Mouse (Mus musculus): ENCODE results near the gene Cep85l. TPM values are rescaled to one million over a fixed set of nuclear protein-coding genes. Genes with fewer than 3 reads are reported as not detected.
A peak's percentile ranks its signal among the peaks of the same experiment; 100 is the strongest.

The Cep85l gene
- polyA plus RNA-seq, 1 experiment from 2014 or later = 8.8 TPM

GRCm38 (mm10) chr10:53388227-53388920 lies 8.6 kb upstream of the Cep85l start:
- Histone ChIP-seq H3K36me3 (no peaks in the 10 kb centered on the region), H3K4me1 (no peaks in the 10 kb centered on the region), H3K4me2 (no peak overlapping the region), H3K27ac (no peak overlapping the region), H3K9me3 (no peaks in the 10 kb centered on the region), H3K27me3 (no peaks in the 10 kb centered on the region), H3K9ac (no peak overlapping the region), H3K4me3 (no peak overlapping the region)
- 0 out of 2 replicates have a peak, but pooled peaks have one; percentile 42 for ATAC-seq (ENCODE audit: borderline replicate concordance, extremely low read depth, low FRiP score, low TSS enrichment)
- WGBS = 61% methylated on average over 6 of the region's 6 CpGs

DNA sequence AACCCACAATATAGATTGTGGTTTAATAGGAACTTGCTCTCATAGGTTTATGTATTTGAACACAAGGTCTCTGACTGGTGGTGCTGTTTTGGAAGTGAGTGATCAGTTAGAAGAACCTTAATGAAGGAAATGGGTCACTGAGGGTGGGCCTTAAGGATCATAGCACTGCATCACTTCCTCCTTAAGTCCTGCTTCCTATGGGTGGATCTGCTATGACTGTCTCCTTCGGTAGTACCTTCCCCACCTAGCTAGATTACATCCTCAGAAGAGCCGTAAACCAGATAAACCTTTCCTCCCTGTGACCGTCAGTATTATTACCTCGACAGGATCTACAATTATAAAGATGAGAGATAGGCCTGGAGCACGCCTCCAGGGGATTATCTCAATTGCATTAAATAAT lies 5.7 kb upstream of the Cep85l start:
- no peak overlapping the region for H3K27ac ChIP-seq
- H3K9ac ChIP-seq = no peak overlapping the region
- 68% methylated on average over 5 of the region's 5 CpGs for WGBS
- no peak overlapping the region for H3K4me2 ChIP-seq
- H3K4me1 ChIP-seq = no peaks in the 10 kb centered on the region
- no peaks in the 10 kb centered on the region for H3K36me3 ChIP-seq
- no peaks in the 10 kb centered on the region for H3K27me3 ChIP-seq
- ATAC-seq (ENCODE audit: borderline replicate concordance, extremely low read depth, low FRiP score, low TSS enrichment) = no peak
- H3K9me3 ChIP-seq = no peaks in the 10 kb centered on the region
- no peak overlapping the region for H3K4me3 ChIP-seq

DNA sequence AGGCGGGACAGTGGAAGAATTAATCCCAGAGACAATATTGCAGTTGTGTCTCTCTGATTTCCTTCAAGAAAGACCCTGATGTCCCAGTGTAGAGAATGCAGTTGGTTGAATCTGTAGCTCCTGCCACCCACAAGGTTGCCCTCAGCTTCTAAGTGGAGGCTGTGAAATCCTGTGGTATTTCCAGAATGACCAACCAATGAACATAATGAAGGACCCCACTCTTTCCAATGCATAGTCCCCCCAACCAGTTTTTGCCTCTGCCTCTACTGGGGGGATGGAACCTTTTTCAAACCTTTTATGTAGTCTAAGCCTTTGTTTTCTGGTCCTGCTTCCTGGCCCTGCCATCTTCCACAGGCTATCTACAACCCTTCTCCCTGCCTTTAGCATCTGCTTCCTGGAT lies 5.1 kb upstream of the Cep85l start:
- H3K9ac ChIP-seq = no peak overlapping the region
- H3K27ac ChIP-seq = no peak overlapping the region
- no peak overlapping the region for H3K4me3 ChIP-seq
- H3K27me3 ChIP-seq = no peaks in the 10 kb centered on the region
- H3K36me3 ChIP-seq = no peaks in the 10 kb centered on the region
- 90% methylated on average over 1 of the region's 1 CpGs for WGBS
- H3K4me2 ChIP-seq = no peak overlapping the region
- H3K4me1 ChIP-seq = peaks cover 4% of the 10 kb centered on the region; the same call in 1 of the 2 replicates
- no peaks in the 10 kb centered on the region for H3K9me3 ChIP-seq
- no peak for ATAC-seq (ENCODE audit: borderline replicate concordance, extremely low read depth, low FRiP score, low TSS enrichment)

GRCm38 (mm10) chr10:53382696-53383365 lies 3.1 kb upstream of the Cep85l start:
- Histone ChIP-seq H3K9me3 (no peaks in the 10 kb centered on the region), H3K36me3 (no peaks in the 10 kb centered on the region), H3K27me3 (no peaks in the 10 kb centered on the region), H3K4me3 (no peak overlapping the region), H3K4me1 (peaks cover 7% of the 10 kb centered on the region; the same call in 1 of the 2 replicates), H3K9ac (no peak overlapping the region), H3K27ac (no peak overlapping the region), H3K4me2 (no peak overlapping the region)
- no peak for ATAC-seq (ENCODE audit: borderline replicate concordance, extremely low read depth, low FRiP score, low TSS enrichment)
- WGBS = 48% methylated on average over 7 of the region's 7 CpGs

DNA sequence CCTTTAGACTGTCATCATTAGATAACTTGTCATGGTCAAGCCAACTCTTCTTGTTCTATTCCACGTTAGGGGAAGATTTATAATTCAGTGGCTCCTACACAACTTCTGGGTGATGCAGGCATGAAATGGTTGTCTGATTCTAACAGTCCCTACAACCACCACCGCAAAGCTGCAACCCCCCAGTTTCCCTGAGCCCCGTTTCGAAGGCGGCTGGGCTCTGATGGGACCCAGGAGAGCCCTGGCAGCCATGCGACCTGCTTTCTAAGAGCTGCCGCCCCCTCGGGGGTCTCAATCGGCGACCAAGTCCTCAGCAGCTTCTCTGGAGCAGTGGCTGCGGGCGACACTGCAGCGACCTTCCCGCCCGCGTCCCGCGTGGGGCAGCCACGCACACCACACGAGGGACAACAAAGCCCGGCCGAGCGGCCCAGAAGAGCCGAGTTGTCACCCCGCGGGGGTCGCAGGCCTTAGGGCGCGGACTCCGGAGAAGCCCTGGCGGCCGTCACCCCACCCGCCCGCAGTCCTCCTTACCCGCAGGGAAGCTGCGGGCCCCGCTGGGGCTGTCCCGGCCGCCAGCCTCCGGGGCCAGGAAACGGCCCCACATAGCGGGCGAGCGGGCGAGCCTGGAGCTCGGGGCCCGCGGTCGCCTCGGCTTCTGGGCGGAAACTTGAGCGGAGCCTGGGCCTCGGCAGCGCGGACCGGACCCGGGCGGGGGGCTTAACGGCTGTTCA lies 602 bp downstream of the Cep85l start:
- H3K4me3 ChIP-seq = peak overlapping the region; percentile 93
- peaks cover 18% of the 10 kb centered on the region; the same call in 1 of the 2 replicates for H3K4me1 ChIP-seq
- no peaks in the 10 kb centered on the region for H3K9me3 ChIP-seq
- H3K4me2 ChIP-seq = peak overlapping the region; percentile 66
- H3K36me3 ChIP-seq = no peaks in the 10 kb centered on the region
- ATAC-seq (ENCODE audit: borderline replicate concordance, extremely low read depth, low FRiP score, low TSS enrichment) = peak; percentile 90
- H3K9ac ChIP-seq = peak overlapping the region; percentile 97
- H3K27me3 ChIP-seq = no peaks in the 10 kb centered on the region
- under 1% methylated on average over 54 of the region's 59 CpGs for WGBS
- H3K27ac ChIP-seq = peak overlapping the region; percentile 98

DNA sequence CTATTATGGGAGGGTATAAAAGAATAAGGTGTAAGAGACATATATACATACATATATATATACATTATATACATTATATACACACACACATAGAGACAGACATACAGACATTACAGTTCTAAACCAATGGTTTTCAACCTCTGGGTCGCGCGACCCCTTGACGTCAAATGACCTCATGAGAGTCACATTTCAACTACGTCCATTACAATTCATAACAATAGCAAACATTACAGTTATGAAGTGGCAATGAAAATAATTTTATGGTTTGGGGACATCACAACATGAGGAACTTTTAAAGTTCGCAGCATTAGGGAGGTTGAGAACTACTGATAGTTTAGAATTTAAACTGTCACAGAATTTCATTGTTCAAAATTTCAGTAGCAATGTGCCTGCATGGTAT lies 1.5 kb downstream of the Cep85l start:
- Histone ChIP-seq H3K27ac (no peak overlapping the region; the same call in 1 of the 2 replicates), H3K9ac (no peak overlapping the region), H3K36me3 (no peaks in the 10 kb centered on the region), H3K4me3 (peak overlapping the region; percentile 93), H3K4me2 (peak overlapping the region; percentile 66), H3K9me3 (no peaks in the 10 kb centered on the region; the same call in 1 of the 2 replicates), H3K4me1 (peaks cover 18% of the 10 kb centered on the region; the same call in 1 of the 2 replicates), H3K27me3 (no peaks in the 10 kb centered on the region)
- ATAC-seq (ENCODE audit: borderline replicate concordance, extremely low read depth, low FRiP score, low TSS enrichment) = no peak
- 56% methylated on average over 6 of the region's 6 CpGs for WGBS

DNA sequence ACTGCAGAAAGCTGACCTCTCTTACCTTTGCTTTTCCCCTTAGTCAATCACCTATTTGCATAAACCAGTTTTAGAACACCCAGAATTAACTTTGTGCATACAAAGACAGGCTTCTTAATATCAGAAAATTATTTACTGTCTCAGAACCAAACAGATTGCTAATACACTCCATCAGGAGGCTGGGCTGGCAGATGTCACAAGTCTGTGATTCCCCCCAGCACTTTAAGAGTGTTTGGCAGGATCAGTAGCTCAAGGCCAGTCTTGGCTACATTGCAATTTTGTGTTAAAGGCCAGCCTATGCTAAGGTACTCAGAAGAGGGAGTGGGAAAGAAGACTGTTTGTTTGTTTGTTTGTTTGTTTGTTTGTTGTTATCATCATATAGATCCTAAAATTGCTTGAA lies 2.7 kb downstream of the Cep85l start:
- Histone ChIP-seq H3K4me3 (0 out of 2 replicates have a peak overlapping the region, but pooled peaks have one; percentile 1), H3K9me3 (no peaks in the 10 kb centered on the region; the same call in 1 of the 2 replicates), H3K4me1 (peaks cover 18% of the 10 kb centered on the region; the same call in 1 of the 2 replicates), H3K4me2 (peak overlapping the region; percentile 1; the same call in 1 of the 2 replicates), H3K36me3 (no peaks in the 10 kb centered on the region), H3K27ac (no peak overlapping the region), H3K9ac (no peak overlapping the region), H3K27me3 (no peaks in the 10 kb centered on the region)
- no peak for ATAC-seq (ENCODE audit: borderline replicate concordance, extremely low read depth, low FRiP score, low TSS enrichment)

DNA sequence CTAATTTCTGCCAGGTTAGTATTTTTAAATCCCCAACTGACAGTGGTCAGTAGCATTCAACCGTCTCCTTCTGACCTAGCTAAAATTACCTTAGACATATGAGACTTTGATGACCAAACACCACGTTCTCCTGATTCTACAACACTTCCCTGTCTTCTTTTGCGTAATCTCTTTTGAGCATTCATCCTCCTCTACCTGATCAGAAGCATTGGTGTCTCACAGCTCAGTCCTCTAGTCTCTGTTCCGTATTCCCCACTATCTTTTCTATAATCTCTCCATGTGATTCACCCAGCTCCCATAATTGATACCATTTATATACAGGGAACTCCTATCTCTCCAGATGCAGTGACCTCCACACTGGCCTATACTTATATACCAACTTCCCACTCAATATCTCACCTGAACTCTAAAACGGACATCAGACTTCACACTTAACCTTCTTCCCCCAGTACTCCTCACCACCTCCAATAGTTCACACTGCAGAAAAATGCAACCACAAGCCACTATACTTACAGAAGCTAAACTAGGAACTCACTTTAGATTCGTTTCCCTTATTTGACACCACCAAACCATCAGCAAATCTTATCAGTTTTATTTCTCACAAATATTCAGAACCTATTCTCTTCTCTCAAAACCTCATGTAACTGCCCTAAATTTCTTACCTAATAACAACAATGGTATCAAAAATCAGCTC lies 5.7 kb downstream of the Cep85l start:
- WGBS = 87% methylated on average over 6 of the region's 6 CpGs
- Histone ChIP-seq H3K9me3 (peaks cover 7% of the 10 kb centered on the region; the same call in 1 of the 2 replicates), H3K27me3 (no peaks in the 10 kb centered on the region), H3K36me3 (peaks cover 9% of the 10 kb centered on the region; the same call in 1 of the 2 replicates), H3K4me3 (no peak overlapping the region), H3K27ac (no peak overlapping the region), H3K4me1 (peaks cover 12% of the 10 kb centered on the region; the same call in 1 of the 2 replicates), H3K9ac (no peak overlapping the region), H3K4me2 (no peak overlapping the region)
- ATAC-seq (ENCODE audit: borderline replicate concordance, extremely low read depth, low FRiP score, low TSS enrichment) = no peak

DNA sequence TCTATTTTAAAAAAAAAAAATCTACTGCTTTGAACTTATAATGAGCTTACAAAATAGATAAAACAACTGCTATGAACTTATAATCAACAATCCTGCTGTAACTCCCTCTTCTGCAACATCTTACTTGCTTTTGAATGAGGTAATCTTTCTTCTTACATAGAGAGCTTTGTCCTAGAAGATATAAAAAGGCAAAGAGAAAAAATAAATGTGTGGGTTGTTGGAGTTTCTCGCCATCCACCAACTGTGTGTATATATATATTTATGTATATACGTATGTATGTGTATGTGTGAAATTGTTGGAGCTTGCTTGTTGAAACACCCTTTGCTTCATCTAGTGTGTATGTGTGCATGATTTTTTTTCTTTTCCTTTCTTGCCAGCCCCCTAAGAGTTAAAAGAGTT lies 12.5 kb downstream of the Cep85l start:
- no peak overlapping the region for H3K4me3 ChIP-seq
- H3K36me3 ChIP-seq = peaks cover 12% of the 10 kb centered on the region; the same call in 1 of the 2 replicates
- H3K27me3 ChIP-seq = no peaks in the 10 kb centered on the region
- 81% methylated on average over 2 of the region's 2 CpGs for WGBS
- H3K4me1 ChIP-seq = peaks cover 3% of the 10 kb centered on the region; the same call in 1 of the 2 replicates
- H3K27ac ChIP-seq = no peak overlapping the region
- no peak for ATAC-seq (ENCODE audit: borderline replicate concordance, extremely low read depth, low FRiP score, low TSS enrichment)
- peaks cover 7% of the 10 kb centered on the region; the same call in 1 of the 2 replicates for H3K9me3 ChIP-seq
- H3K4me2 ChIP-seq = no peak overlapping the region
- no peak overlapping the region for H3K9ac ChIP-seq

DNA sequence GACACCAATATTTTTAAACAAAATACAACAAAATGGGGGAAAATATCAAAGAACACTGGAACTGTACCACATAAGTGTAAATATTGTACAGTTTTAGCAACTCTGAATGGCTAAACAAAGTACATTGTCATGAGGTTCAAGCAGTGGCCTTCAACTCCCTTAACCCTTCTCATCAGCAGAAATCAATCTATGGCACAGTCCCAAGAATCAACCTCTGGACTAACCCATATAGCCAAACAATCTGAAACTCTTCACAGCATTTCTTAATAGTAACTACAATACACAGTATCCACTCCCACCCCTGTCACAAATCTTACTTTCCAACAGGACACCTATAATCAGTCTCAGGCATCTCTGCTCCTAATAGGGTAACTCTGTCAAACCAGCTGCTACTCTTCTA lies 15.4 kb downstream of the Cep85l start:
- Histone ChIP-seq H3K9ac (no peak overlapping the region), H3K27ac (no peak overlapping the region), H3K4me1 (peaks cover 6% of the 10 kb centered on the region; the same call in 1 of the 2 replicates), H3K36me3 (0 out of 2 replicates have a peak, but pooled peaks cover 3% of the 10 kb centered on the region), H3K27me3 (no peaks in the 10 kb centered on the region), H3K9me3 (no peaks in the 10 kb centered on the region), H3K4me2 (no peak overlapping the region), H3K4me3 (no peak overlapping the region)
- no peak for ATAC-seq (ENCODE audit: borderline replicate concordance, extremely low read depth, low FRiP score, low TSS enrichment)

GRCm38 (mm10) chr10:53359016-53359415 lies 20.7 kb downstream of the Cep85l start:
- Histone ChIP-seq H3K27ac (no peak overlapping the region), H3K9ac (no peak overlapping the region), H3K36me3 (peaks cover 10% of the 10 kb centered on the region), H3K9me3 (no peaks in the 10 kb centered on the region), H3K4me2 (no peak overlapping the region), H3K4me1 (0 out of 2 replicates have a peak, but pooled peaks cover 3% of the 10 kb centered on the region), H3K27me3 (no peaks in the 10 kb centered on the region), H3K4me3 (no peak overlapping the region)
- no peak for ATAC-seq (ENCODE audit: borderline replicate concordance, extremely low read depth, low FRiP score, low TSS enrichment)
- WGBS = 74% methylated on average over 3 of the region's 3 CpGs
